Mouse (Mus musculus) MEL (cell line): ENCODE results near the gene Pradc1. TPM values are rescaled to one million over a fixed set of nuclear protein-coding genes. Genes with fewer than 3 reads are reported as not detected.
"Not testable (repeated sequence)": the region's sequence is repeated elsewhere in the genome, so short reads cannot be mapped to it uniquely, and the experiment has no call there.

Experiments used
- DNase-seq: peaks from one replicate; pipeline ENCODE4 v3.0.0; 2011; ENCODE audit warnings: low read depth, low spot score
- H3K27ac ChIP-seq: 2 replicates; pipeline ENCODE4 v1.5.1; 2012; ENCODE audit warnings: low read depth, mild to moderate bottlenecking, control low read depth, low read length, moderate library complexity; ENCODE audit not compliant: control insufficient read depth
- H3K27me3 ChIP-seq, 2 experiments: fragments of 150-350 bp in 1 of 2; sonication (generic) in 1 of 2; 2 replicates each; pipeline ENCODE4 v1.6.1; 2012; ENCODE audit warnings: low read length in 2 of 2, mild to moderate bottlenecking in 2 of 2, improper control_type of control experiment in 1 of 2, moderate library complexity in 1 of 2; ENCODE audit not compliant: insufficient read depth in 2 of 2, control insufficient read depth in 1 of 2
- H3K36me3 ChIP-seq, 2 experiments: 2 replicates each; pipeline ENCODE4 v1.6.1; 2012 to 2014; ENCODE audit warnings: low read length in 2 of 2, improper control_type of control experiment in 1 of 2, inconsistent platforms in 1 of 2, mild to moderate bottlenecking in 1 of 2; ENCODE audit not compliant: insufficient read depth in 2 of 2, control insufficient read depth in 1 of 2
- H3K4me1 ChIP-seq, 2 experiments: fragments of 150-350 bp in 1 of 2; sonication (generic) in 1 of 2; 2 replicates each; pipeline ENCODE4 v1.6.1; 2012; ENCODE audit warnings: low read length in 2 of 2, improper control_type of control experiment in 1 of 2, mild to moderate bottlenecking in 1 of 2; ENCODE audit not compliant: insufficient read depth in 2 of 2, control insufficient read depth in 1 of 2
- H3K4me3 ChIP-seq, 2 experiments: fragments of 150-350 bp in 1 of 2; sonication (generic) in 1 of 2; 2 replicates each; pipeline ENCODE4 v1.5.1; 2012; ENCODE audit warnings: low read depth in 2 of 2, low read length in 2 of 2, mild to moderate bottlenecking in 2 of 2, moderate library complexity in 2 of 2, control low read depth in 1 of 2, improper control_type of control experiment in 1 of 2; ENCODE audit not compliant: control insufficient read depth in 1 of 2, insufficient read depth in 1 of 2
- H3K79me2 ChIP-seq: 2 replicates; pipeline ENCODE4 v1.6.1; 2012; ENCODE audit warnings: mild to moderate bottlenecking, low read length, moderate library complexity; ENCODE audit not compliant: control insufficient read depth, poor library complexity, insufficient read depth
- H3K9ac ChIP-seq: 2 replicates; pipeline ENCODE4 v1.6.1; 2012; ENCODE audit warnings: low read depth, mild to moderate bottlenecking, control low read depth, low read length, moderate library complexity; ENCODE audit not compliant: control insufficient read depth, poor library complexity, severe bottlenecking
- H3K9me3 ChIP-seq: fragments of 150-350 bp; sonication (generic); replicated peaks from 2 replicates; pipeline ENCODE4 v1.6.1; 2012; ENCODE audit warnings: mild to moderate bottlenecking, low read length, improper control_type of control experiment, moderate library complexity; ENCODE audit not compliant: insufficient read depth
- BHLHE40 ChIP-seq: IDR thresholded peaks from 2 replicates; pipeline ENCODE4 v1.6.1; 2012; ENCODE audit warnings: low read depth, mild to moderate bottlenecking, inconsistent platforms, low read length, improper control_type of control experiment, borderline replicate concordance
- CHD1 ChIP-seq: IDR thresholded peaks from 2 replicates; pipeline ENCODE4 v1.6.1; 2012; ENCODE audit warnings: low read depth, mild to moderate bottlenecking, inconsistent platforms, low read length, improper control_type of control experiment
- E2F4 ChIP-seq: IDR thresholded peaks from 2 replicates; pipeline ENCODE4 v1.6.1; 2011; ENCODE audit warnings: low read depth, low read length, improper control_type of control experiment, borderline replicate concordance
- ELF1 ChIP-seq: IDR thresholded peaks from 2 replicates; pipeline ENCODE4 v1.6.1; 2014; ENCODE audit warnings: low read depth, mild to moderate bottlenecking, inconsistent platforms, low read length, improper control_type of control experiment, moderate library complexity
- ETS1 ChIP-seq: IDR thresholded peaks from 2 replicates; pipeline ENCODE4 v1.6.1; 2012; ENCODE audit warnings: low read depth, mild to moderate bottlenecking, inconsistent platforms, low read length, improper control_type of control experiment, moderate library complexity
- HCFC1 ChIP-seq: IDR thresholded peaks from 2 replicates; pipeline ENCODE4 v1.6.1; 2012; ENCODE audit warnings: low read depth, mild to moderate bottlenecking, inconsistent platforms, low read length, improper control_type of control experiment, moderate library complexity
- MAZ ChIP-seq: IDR thresholded peaks from 2 replicates; pipeline ENCODE4 v1.6.1; 2012; ENCODE audit warnings: low read depth, mild to moderate bottlenecking, inconsistent platforms, low read length, improper control_type of control experiment
- MXI1 ChIP-seq: IDR thresholded peaks from 2 replicates; pipeline ENCODE4 v1.6.1; 2011; ENCODE audit warnings: mild to moderate bottlenecking, low read depth, low read length, improper control_type of control experiment
- MYB ChIP-seq: IDR thresholded peaks from 2 replicates; pipeline ENCODE4 v1.6.1; 2011; ENCODE audit warnings: mild to moderate bottlenecking, low read depth, low read length, improper control_type of control experiment
- NELFE ChIP-seq: IDR thresholded peaks from 2 replicates; pipeline ENCODE4 v1.6.1; 2011; ENCODE audit warnings: low read depth, low read length, improper control_type of control experiment
- POLR2A ChIP-seq, 2 experiments: IDR thresholded peaks; 2 replicates each; pipeline ENCODE4 v1.6.1; 2011 to 2012; ENCODE audit warnings: low read length in 2 of 2, mild to moderate bottlenecking in 2 of 2, control low read depth in 1 of 2, improper control_type of control experiment in 1 of 2, low read depth in 1 of 2, moderate library complexity in 1 of 2; ENCODE audit not compliant: control insufficient read depth in 1 of 2, insufficient read depth in 1 of 2, poor library complexity in 1 of 2
- RAD21 ChIP-seq: IDR thresholded peaks from 2 replicates; pipeline ENCODE4 v1.6.1; 2011; ENCODE audit warnings: mild to moderate bottlenecking, low read depth, low read length, improper control_type of control experiment
- RCOR1 ChIP-seq: IDR thresholded peaks from 2 replicates; pipeline ENCODE4 v1.6.1; 2012; ENCODE audit warnings: low read depth, mild to moderate bottlenecking, inconsistent platforms, low read length, improper control_type of control experiment
- SIN3A ChIP-seq: IDR thresholded peaks from 2 replicates; pipeline ENCODE4 v1.6.1; 2012; ENCODE audit warnings: low read length, improper control_type of control experiment, inconsistent platforms
- TAL1 ChIP-seq: IDR thresholded peaks from 2 replicates; pipeline ENCODE4 v1.6.1; 2012; ENCODE audit warnings: mild to moderate bottlenecking, inconsistent platforms, low read length, moderate library complexity, mixed read lengths
- TBP ChIP-seq: IDR thresholded peaks from 2 replicates; pipeline ENCODE4 v1.8.0; 2011; ENCODE audit warnings: low read depth, low read length, improper control_type of control experiment
- UBTF ChIP-seq: IDR thresholded peaks from 2 replicates; pipeline ENCODE4 v1.6.1; 2012; ENCODE audit warnings: low read depth, mild to moderate bottlenecking, inconsistent platforms, low read length, improper control_type of control experiment, moderate library complexity, borderline replicate concordance; ENCODE audit not compliant: insufficient read depth
- USF2 ChIP-seq, 2 experiments: IDR thresholded peaks; 2 replicates each; pipeline ENCODE4 v1.6.1; 2011 to 2012; ENCODE audit warnings: improper control_type of control experiment in 2 of 2, low read length in 2 of 2, borderline replicate concordance in 1 of 2, inconsistent platforms in 1 of 2, low read depth in 1 of 2, mild to moderate bottlenecking in 1 of 2; ENCODE audit not compliant: insufficient read depth in 1 of 2
- ZKSCAN1 ChIP-seq: IDR thresholded peaks from 2 replicates; pipeline ENCODE4 v1.6.1; 2012; ENCODE audit warnings: low read depth, mild to moderate bottlenecking, inconsistent platforms, low read length, improper control_type of control experiment, moderate library complexity
- ZMIZ1 ChIP-seq: IDR thresholded peaks from 2 replicates; pipeline ENCODE4 v1.6.1; 2012; ENCODE audit warnings: low read depth, mild to moderate bottlenecking, inconsistent platforms, low read length, improper control_type of control experiment, moderate library complexity
- polyA plus RNA-seq, 2 experiments: library from polyadenylated mRNA; stranded (reverse) in 1 of 2; unstranded in 1 of 2; fragments of >175 nt in 1 of 2; fragments of >200 nt in 1 of 2; gene quantifications; 2 replicates each; pipeline versions ENCODE4 v1.2.1 to v1.2.4; 2012; ENCODE audit warnings: low replicate concordance in 2 of 2, low read depth in 1 of 2; ENCODE audit not compliant: insufficient read length in 2 of 2, insufficient read depth in 1 of 2, missing spikeins in 1 of 2
- total RNA-seq: library from RNA; depleted of rRNA; stranded (reverse); fragments of 300-350 nt; gene quantifications from 2 replicates; pipeline ENCODE4 v1.2.3, GENCODE M21; 2012

Gene Pradc1
- total and polyA plus RNA-seq, 3 experiments = 33.6 to 47.9 TPM; not detected in 1

DNA sequence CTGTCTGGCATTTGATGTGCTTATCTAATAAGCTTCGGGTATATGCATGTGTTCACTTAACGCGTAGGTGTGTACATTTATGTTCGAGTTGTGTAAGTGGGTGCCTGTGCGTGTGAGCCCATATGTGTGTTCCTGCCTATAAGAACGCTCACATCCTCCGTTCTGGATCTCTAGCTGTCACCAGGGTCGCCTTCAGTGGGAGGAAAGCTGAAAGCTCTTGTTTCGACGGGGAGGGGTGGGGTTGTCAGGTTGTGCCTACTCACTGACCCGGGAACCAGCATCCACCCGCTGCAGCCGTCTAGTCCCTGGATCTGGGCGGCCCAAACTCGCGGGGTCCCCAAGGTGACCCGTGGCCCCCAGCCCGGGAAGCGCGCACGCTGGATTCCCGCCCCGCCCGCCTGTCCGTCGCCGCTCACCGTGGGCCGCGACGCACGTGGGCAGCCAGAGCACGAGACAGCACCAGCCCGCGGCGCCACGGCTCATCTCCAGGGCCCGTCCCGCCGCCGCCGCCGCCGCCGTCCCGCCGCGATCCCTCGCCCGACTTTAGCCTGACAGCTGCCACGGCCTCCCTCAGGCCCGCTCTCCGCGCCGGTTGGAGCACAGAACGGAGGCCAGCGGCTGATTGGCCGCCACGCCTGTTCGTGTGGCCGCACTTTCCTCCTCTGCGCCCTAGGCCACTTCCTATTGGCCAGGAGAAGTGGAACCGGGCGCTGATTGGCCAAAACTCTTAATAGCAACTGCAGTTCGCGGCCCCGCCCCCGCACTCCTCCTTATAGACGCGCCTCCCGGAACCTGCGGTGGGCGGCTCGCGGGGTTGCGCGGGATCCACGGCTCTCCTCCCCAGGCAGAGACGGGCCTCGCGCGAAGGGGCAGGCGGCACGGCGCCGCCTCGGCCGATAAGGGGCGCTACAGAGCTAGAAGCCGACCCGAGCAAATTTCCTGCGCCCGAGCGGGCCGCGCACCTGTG, 790 bp downstream of the Pradc1 start, which contains the start of gene Cct7 (continued):
- TF ChIP-seq USF2 (IDR thresholded peaks at IDR 0.05; ENCODE audit: borderline replicate concordance in 1 of 2, insufficient read depth in 1 of 2, low read depth in 1 of 2, low read length in 2 of 2) = no peak
- no peak for TF ChIP-seq POLR2A (IDR thresholded peaks at IDR 0.05; ENCODE audit: control insufficient read depth in 1 of 2, insufficient read depth in 1 of 2, low read depth in 1 of 2, low read length in 2 of 2, poor library complexity in 1 of 2)
- 0 out of 2 replicates have a peak, but pooled peaks have one; percentile 50 for TF ChIP-seq MXI1
- TF ChIP-seq E2F4 = no peak
- TF ChIP-seq RCOR1 = no peak
- TF ChIP-seq, all 39 proteins: peak for 9

- H3K4me3 ChIP-seq = peak overlapping the region; percentile 39 to 49; a peak in 3 of 4 replicates
- not testable (repeated sequence) for H3K27me3 ChIP-seq, H3K27ac ChIP-seq, H3K9me3 ChIP-seq
- DNase-seq = peak; percentile 24
- peaks cover 39% of the 10 kb centered on the region for H3K79me2 ChIP-seq
- H3K9ac ChIP-seq = peak overlapping the region; percentile 76
- H3K36me3 ChIP-seq = peaks cover 4 to 24% of the 10 kb centered on the region in 2 experiments
- TF ChIP-seq TBP = peak; percentile 81
- peaks cover 6 to 14% of the 10 kb centered on the region in 2 experiments; a peak in 2 of 4 replicates for H3K4me1 ChIP-seq
Measured at GRCm38 (mm10) chr6:85450140-85450539, 1.6 kb downstream of the Pradc1 start.

DNA sequence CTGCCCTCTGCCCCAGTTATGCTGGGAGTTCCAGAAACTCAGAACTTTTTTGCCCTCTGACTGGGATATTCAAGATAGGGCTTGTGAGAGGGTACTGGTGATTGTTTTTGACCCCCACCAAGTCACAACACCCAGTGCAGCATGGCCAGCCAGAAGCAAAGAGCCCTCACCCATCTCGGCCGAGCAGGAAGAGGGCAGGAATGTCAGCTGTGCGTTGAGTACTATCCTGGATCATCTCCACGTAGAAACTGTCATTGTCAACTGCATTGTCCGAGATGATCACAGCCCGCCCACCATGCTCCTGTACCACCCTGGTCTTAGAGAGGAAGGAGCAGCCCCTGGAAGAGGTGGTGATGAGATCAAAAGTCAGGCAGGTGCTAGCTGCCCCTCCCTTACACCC, 4.4 kb downstream of the Pradc1 start:
- no peak overlapping the region for H3K27ac ChIP-seq
- peaks cover 0 to 6% of the 10 kb centered on the region in 2 experiments; a peak in 1 of 4 replicates for H3K4me1 ChIP-seq
- H3K79me2 ChIP-seq = peaks cover 11% of the 10 kb centered on the region
- DNase-seq = no peak
- no peak overlapping the region for H3K4me3 ChIP-seq
- peaks cover 3 to 7% of the 10 kb centered on the region in 2 experiments; a peak in 3 of 4 replicates for H3K36me3 ChIP-seq
- H3K9me3 ChIP-seq = no peaks in the 10 kb centered on the region
- H3K9ac ChIP-seq = no peak overlapping the region
- peak in 1 of 2 experiments; percentile 36; a peak in 2 of 4 replicates for TF ChIP-seq POLR2A (IDR thresholded peaks at IDR 0.05; ENCODE audit: control insufficient read depth in 1 of 2, insufficient read depth in 1 of 2, low read depth in 1 of 2, low read length in 2 of 2, poor library complexity in 1 of 2)
- no peak for TF ChIP-seq SIN3A
- H3K27me3 ChIP-seq = no peaks in the 10 kb centered on the region

GRCm38 (mm10) chr6:85445286-85445685, 6.5 kb downstream of the Pradc1 start:
- Histone ChIP-seq H3K36me3 (peaks cover 2 to 7% of the 10 kb centered on the region in 2 experiments; a peak in 3 of 4 replicates), H3K9me3 (no peaks in the 10 kb centered on the region), H3K4me1 (peaks cover 0 to 4% of the 10 kb centered on the region in 2 experiments; a peak in 1 of 4 replicates), H3K9ac (no peak overlapping the region), H3K4me3 (no peak overlapping the region), H3K27ac (no peak overlapping the region), H3K79me2 (0 out of 2 replicates have a peak, but pooled peaks cover 1% of the 10 kb centered on the region), H3K27me3 (no peaks in the 10 kb centered on the region)
- no peak for DNase-seq
- TF ChIP-seq UBTF (no peak), ZKSCAN1 (no peak), ETS1 (no peak), POLR2A (IDR thresholded peaks at IDR 0.05; ENCODE audit: control insufficient read depth in 1 of 2, insufficient read depth in 1 of 2, low read depth in 1 of 2, low read length in 2 of 2, poor library complexity in 1 of 2) (no peak), HCFC1 (no peak), MAZ (no peak), BHLHE40 (no peak), ZMIZ1 (no peak), TAL1 (no peak), SIN3A (no peak), RAD21 (no peak), MYB (no peak), ELF1 (no peak), CHD1 (no peak), NELFE (no peak)
